Mouse (Mus musculus) v-Abl transformed pro-B cells (cell line): ENCODE results near the gene Lamc3.

Experiments used
- in situ Hi-C, 2 experiments: fragments of 400-800 bp; cut with MboI; formaldehyde crosslinking; loops; one replicate each; pipeline ENCODE4 v1.15.1; 2025; ENCODE audit not compliant: unreplicated experiment in 2 of 2

The Lamc3 gene

GRCm38 (mm10) chr2:31887030-31887429, at the start of gene Lamc3:
TSS of gene Lamc3 (plus strand) at chr2:31887291.
- in situ Hi-C loops, result loop anchor here (5.0 to 10.0 kb wide), 4 partner anchors 70 to 202 kb away; partner anchors contain the start of gene Abl1 (in 2 of the 2)

- in situ Hi-C loops, result no loop called here
Observed at GRCm38 (mm10) chr2:31838868-31839267, 48.2 kb upstream of the Lamc3 start.

GRCm38 (mm10) chr2:31844729-31845136, 42.4 kb upstream of the Lamc3 start:
- in situ Hi-C loops, result no loop called here

- in situ Hi-C loops, result no loop called here
Observed at GRCm38 (mm10) chr2:31845512-31845895, 41.6 kb upstream of the Lamc3 start.

- in situ Hi-C loops, result no loop called here
Observed at GRCm38 (mm10) chr2:31845896-31846691, 41.0 kb upstream of the Lamc3 start, which contains the start of gene Fibcd1. TSS of gene Fibcd1 (minus strand) at chr2:31846005.

GRCm38 (mm10) chr2:31846692-31847660, 40.1 kb upstream of the Lamc3 start:
- in situ Hi-C loops, result no loop called here

GRCm38 (mm10) chr2:31847908-31848307, 39.2 kb upstream of the Lamc3 start:
- in situ Hi-C loops, result no loop called here

- in situ Hi-C loops, result no loop called here
Observed at GRCm38 (mm10) chr2:31850141-31850540, 37.0 kb upstream of the Lamc3 start.

GRCm38 (mm10) chr2:31855991-31856390, 31.1 kb upstream of the Lamc3 start:
- in situ Hi-C loops, result no loop called here

- in situ Hi-C loops, result no loop called here
Observed at GRCm38 (mm10) chr2:31857180-31857579, 29.9 kb upstream of the Lamc3 start.

- in situ Hi-C loops, result no loop called here
Observed at GRCm38 (mm10) chr2:31858500-31858899, 28.6 kb upstream of the Lamc3 start.

- in situ Hi-C loops, result no loop called here
Observed at GRCm38 (mm10) chr2:31862919-31863318, 24.2 kb upstream of the Lamc3 start.

GRCm38 (mm10) chr2:31863766-31864165, 23.3 kb upstream of the Lamc3 start:
- in situ Hi-C loops, result no loop called here

GRCm38 (mm10) chr2:31864891-31865290, 22.2 kb upstream of the Lamc3 start:
- in situ Hi-C loops, result no loop called here

- in situ Hi-C loops, result no loop called here
Observed at GRCm38 (mm10) chr2:31865322-31865721, 21.8 kb upstream of the Lamc3 start.

GRCm38 (mm10) chr2:31865794-31866193, 21.3 kb upstream of the Lamc3 start:
- in situ Hi-C loops, result no loop called here

GRCm38 (mm10) chr2:31867773-31868537, 19.1 kb upstream of the Lamc3 start:
- in situ Hi-C loops, result no loop called here

- in situ Hi-C loops, result no loop called here
Observed at GRCm38 (mm10) chr2:31868538-31869164, 18.4 kb upstream of the Lamc3 start.

GRCm38 (mm10) chr2:31869692-31870091, 17.4 kb upstream of the Lamc3 start:
- in situ Hi-C loops, result no loop called here

- in situ Hi-C loops, result no loop called here
Observed at GRCm38 (mm10) chr2:31870683-31871082, 16.4 kb upstream of the Lamc3 start.
